Mouse (Mus musculus) urinary bladder, postnatal 14 days (tissue): ENCODE measurements around the gene Tmem238l.

Experiments
- DNase-seq: peaks from one replicate; pipeline ENCODE4 v3.0.0; 2021; ENCODE audit warnings: low spot score

The Tmem238l gene

GRCm38 (mm10) chr11:66981336-66982115, 25.1 kb downstream of the Tmem238l start:
- DNase-seq: no peak

DNA sequence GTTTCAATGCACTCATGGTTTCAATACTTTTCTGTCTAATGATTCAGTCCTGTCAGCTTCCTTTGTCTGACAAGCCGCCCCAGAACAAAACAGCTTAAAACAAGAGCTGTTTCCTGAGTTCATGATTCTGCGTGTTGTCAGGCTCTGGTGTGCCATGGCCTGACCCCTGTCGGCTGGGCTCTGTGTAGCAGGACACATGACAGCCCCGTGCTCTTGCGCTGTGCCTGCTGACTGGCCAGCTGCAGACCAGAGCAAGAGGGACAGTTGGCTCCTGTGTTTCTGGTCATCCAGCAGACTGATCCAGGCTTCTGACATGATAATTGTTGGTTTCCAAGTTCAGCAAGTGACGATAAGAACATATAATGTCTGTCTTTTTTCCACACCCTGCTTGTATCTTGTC, 26.4 kb downstream of the Tmem238l start:
- DNase-seq: peak; percentile 56

DNA sequence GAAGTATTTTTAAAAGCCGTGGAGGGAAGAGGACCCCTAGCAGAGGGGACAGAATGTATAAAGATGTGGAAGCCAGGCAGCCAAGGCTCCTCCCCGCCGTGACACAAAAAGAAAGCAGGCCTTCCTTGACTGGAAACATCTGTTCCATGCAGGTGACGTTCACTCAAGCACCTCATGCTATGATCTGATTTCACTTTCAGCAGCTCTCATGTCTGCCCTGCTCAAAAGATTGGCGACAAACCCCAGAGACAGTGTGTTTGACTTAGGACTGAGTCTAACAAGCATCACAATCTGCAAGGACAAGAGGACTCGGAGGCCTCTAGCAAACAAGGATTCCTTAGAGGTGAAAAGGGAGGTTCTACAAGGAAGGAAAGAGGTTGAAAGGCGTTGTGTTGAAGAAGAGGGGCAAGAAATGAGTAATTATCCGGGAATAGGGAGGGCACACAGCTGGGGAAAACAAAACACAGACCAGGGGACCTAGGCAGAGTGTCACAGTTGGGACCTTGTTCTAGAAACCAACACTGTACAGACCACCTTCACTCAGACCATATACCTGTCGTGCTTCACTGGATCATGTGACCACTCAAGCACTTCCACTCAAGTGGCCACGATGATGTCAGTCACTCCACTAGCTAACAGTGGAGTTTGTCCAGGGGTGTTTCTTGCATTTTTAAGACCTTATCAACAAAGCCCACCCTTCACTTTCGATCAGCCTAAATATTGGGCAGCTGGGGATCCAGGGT, 27.2 kb downstream of the Tmem238l start:
- no peak for DNase-seq

GRCm38 (mm10) chr11:66984165-66985135, 28.0 kb downstream of the Tmem238l start:
- DNase-seq: peak; percentile 83

DNA sequence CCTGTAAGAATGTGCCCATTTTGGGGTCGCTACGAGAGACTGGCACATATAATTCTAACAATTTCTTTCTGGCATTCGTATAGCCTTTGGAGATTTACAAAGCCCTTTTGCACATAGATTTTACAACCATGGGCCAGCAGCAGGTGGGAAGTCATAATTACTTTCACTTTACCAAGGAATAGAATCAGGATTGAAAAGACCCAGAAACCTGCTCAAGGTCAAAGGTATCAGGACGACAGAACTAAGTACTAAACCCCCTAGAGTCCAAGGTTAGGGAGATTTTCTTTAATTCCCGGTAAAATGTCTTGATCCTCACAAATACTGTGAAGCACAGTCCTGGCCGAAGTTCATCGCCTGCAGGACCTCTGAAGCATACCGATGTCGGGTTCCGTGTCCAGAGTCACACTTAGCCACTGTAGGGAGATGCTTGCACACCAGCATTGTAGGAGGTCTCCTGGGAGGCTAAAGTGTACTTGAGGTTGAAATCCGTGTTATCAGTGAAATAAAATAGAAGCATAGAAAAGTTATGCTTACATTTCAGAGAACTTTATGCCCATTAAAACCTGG, 28.8 kb downstream of the Tmem238l start:
- DNase-seq: no peak

GRCm38 (mm10) chr11:66992150-66992549, 35.7 kb downstream of the Tmem238l start:
- DNase-seq: no peak

DNA sequence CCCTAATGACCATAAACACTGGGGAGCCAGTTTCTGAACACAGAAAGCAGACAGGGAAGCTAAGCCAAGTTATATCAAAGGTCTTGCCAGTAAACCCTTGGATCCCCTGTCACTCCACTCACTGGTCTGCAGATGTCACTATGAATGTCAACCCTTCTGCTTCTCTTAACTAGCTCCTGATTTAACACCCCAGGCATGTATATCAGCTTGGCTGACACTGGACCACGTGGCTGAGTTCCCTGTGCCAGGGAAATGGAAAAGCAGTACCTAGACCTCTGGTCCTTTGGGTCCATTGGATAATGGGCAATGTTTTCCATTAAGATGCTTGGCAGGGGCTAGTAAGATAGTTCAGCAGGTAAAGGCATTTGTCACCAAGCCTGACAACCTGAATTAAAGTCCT, 37.2 kb downstream of the Tmem238l start:
- no peak for DNase-seq

GRCm38 (mm10) chr11:66996446-66996845, 40.0 kb downstream of the Tmem238l start:
- no peak for DNase-seq

- DNase-seq: peak; percentile 89
These were observed 42.3 kb downstream of the Tmem238l start for GRCm38 (mm10) chr11:66998467-66999403.

- no peak for DNase-seq
These were observed 44.2 kb downstream of the Tmem238l start for GRCm38 (mm10) chr11:67000671-67001070.

DNA sequence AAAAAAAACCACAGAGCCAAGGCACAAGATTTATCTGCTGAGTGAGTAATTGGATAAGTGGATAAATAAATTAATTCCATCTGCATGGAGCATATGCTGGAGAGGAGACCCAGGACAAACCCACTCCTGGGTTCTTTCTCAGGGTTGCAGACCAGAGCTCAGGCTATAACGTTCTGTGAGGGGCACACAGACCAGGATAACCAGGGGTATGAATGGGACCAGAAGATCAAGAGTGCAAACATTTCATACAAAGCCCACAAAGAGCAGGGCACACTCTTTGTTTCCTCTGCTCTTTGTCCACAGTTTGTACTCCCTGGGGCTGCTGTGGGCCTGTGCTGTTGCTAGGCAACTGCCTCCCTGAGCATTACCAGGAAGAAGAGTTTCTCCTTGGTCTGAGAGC, 45.3 kb downstream of the Tmem238l start:
- DNase-seq: no peak

GRCm38 (mm10) chr11:67002911-67003310, 46.5 kb downstream of the Tmem238l start:
- DNase-seq: no peak

- no peak for DNase-seq
These were observed 51.5 kb downstream of the Tmem238l start for GRCm38 (mm10) chr11:67007961-67008360.

DNA sequence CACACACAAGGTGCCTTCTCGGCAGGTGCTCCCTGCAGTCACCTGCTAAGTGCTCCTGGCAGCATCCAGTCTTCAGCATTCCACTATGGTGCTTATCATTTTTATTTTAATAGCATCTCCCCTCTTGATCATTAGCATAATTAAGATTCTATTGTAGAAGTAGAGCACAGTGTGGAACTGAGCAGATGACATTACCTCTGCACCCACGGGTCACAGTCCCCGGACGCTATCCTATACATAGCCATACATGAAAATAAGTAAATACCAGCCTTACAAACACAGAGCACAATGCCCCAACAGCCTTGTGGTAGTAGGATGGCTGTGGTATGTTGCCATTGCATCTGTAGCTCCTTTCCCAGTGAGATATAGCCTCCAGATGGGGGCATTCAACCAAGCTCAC, 52.1 kb downstream of the Tmem238l start:
- DNase-seq: no peak

GRCm38 (mm10) chr11:67010430-67010829, 54.0 kb downstream of the Tmem238l start:
- DNase-seq: peak; percentile 13

GRCm38 (mm10) chr11:67011635-67012034, 55.2 kb downstream of the Tmem238l start:
- no peak for DNase-seq
